Mouse (Mus musculus) erythroblast, embryonic 14.5 days (primary cell): ENCODE results near the gene Slc1a3.

Source experiments
- GATA1 ChIP-seq: IDR thresholded peaks from 2 replicates; pipeline ENCODE4 v1.6.1; 2012; ENCODE audit warnings: low read length, inconsistent platforms, mixed read lengths
- TAL1 ChIP-seq: IDR thresholded peaks from 3 replicates; pipeline ENCODE4 v1.6.1; 2012; ENCODE audit warnings: low read length, inconsistent platforms, mixed read lengths

DNA sequence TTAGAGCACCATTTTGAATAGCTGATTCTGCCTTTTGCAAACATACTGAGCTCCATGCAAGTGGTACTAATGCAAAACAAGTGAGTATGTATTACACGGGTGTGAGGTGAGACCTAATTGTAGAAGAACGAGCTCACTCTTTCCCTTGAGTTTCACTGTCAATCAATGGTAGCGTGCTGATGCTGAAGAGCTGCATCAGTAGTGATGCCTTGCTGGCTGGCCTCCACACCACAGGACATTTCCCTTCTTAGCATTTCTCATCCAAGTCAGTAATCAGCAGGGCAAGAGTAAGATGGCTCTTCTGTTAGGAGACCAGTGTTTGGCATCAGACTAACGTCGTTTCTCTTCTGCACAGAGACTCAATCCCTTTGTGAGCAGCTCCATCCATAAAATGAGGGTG lies 4.0 kb downstream of the Slc1a3 start:
- TF ChIP-seq GATA1 (no peak), TAL1 (no peak)
